In the genomic region with DNA sequence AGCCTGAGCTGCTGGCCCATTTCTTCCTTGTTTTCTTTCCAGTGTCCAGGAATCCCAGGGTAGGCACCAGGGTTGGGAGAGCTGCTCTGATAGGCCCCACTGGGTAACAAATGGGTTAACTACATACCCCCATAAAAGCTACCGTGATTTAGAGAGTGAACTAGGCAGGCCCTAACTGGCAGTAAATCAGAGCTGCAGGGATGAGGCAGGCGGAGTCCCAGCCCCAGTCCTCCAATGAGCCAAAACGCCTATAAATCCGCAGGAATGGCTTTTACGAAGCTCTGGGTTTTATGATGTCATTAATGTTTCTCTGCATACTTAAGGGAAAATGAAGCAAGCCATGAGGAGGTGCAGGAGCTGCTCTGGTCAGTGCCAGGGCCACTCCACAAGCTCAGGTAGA, we compare ENCODE assay signal across 23 mouse cellular contexts. TPM values are rescaled to one million over a fixed set of nuclear protein-coding genes. Genes with fewer than 3 reads are reported as not detected.
DNase-seq lines count a peak whose midpoint lies in the region; ATAC-seq and TF ChIP-seq lines count a peak whose summit lies in the region.
"Had no signal": no experiment of that assay in that cellular context is flagged by ENCODE, and none has a peak within 500 bp of the region (broad histone marks: within the 10 kb centered on the region; RNA-seq: fewer than 3 reads in every experiment).

No protein-coding gene starts in this region.

- H3K4me3 ChIP-seq in gastrocnemius, adult 2 months, result no peak overlapping the region
- no peak overlapping the region for H3K4me3 ChIP-seq in midbrain, embryonic 10.5 days
- no peak overlapping the region for H3K4me3 ChIP-seq in midbrain, postnatal 0 days (ENCODE audit: low read depth, low read length)
- no peak overlapping the region for H3K4me3 ChIP-seq in midbrain, embryonic 13.5 days (replicated peaks)
- H3K4me3 ChIP-seq: embryonic facial prominence, embryonic 15.5 days; heart, embryonic 15.5 days had no signal

- H3K36me3 ChIP-seq in midbrain, embryonic 10.5 days, result peaks cover 12% of the 10 kb centered on the region
- peaks cover 11% of the 10 kb centered on the region; the same call in 1 of the 2 replicates for H3K36me3 ChIP-seq in midbrain, postnatal 0 days (ENCODE audit: insufficient read depth, low read length)
- 0 out of 2 replicates have a peak, but pooled peaks cover 4% of the 10 kb centered on the region for H3K36me3 ChIP-seq in midbrain, embryonic 13.5 days

- no peak for DNase-seq in gastrocnemius, adult 2 months
- no peak for DNase-seq in gastrocnemius, postnatal 4 days (ENCODE audit: low spot score in 2 of 2)
- DNase-seq in midbrain, embryonic 10.5 days (ENCODE audit: low spot score), result no peak
- DNase-seq in midbrain, postnatal 0 days (ENCODE audit: low spot score), result no peak
- peak; percentile 43 for DNase-seq in forelimb bud, embryonic 11.5 days (ENCODE audit: low read depth, low spot score)
- DNase-seq in cerebellum, adult 9-10 months, result no peak
- no peak for DNase-seq in heart, postnatal 10 days
- DNase-seq: adrenal gland, postnatal 25 days; cerebellum, adult 9-11 months; gastrocnemius, postnatal 36 days; heart, postnatal 4 days; kidney, adult 2 months; kidney, postnatal 10 days; liver, postnatal 0 days; right cerebral cortex, postnatal 25 days; spleen, adult 18-20 months had no signal

- intact Hi-C loops in gastrocnemius, adult 2 months (cut with DNase I), result no loop called here
- intact Hi-C loops in heart, postnatal 10 days (cut with DNase I), result no loop called here

- no peak for ATAC-seq in midbrain, postnatal 0 days (ENCODE audit: low FRiP score)
- ATAC-seq in midbrain, embryonic 13.5 days, result no peak
- ATAC-seq: inflammation-experienced regulatory T-cells, adult 6 months; liver, postnatal 0 days; lung, postnatal 0 days had no signal

- no peak for TF ChIP-seq CTCF in gastrocnemius, adult 2 months (IDR thresholded peaks at IDR 0.05)
- no peak for TF ChIP-seq CTCF in midbrain, postnatal 0 days (IDR thresholded peaks at IDR 0.05)

- H3K27me3 ChIP-seq in midbrain, embryonic 10.5 days (ENCODE audit: low read depth, poor library complexity, severe bottlenecking), result 0 out of 2 replicates have a peak, but pooled peaks cover 11% of the 10 kb centered on the region
- no peaks in the 10 kb centered on the region for H3K27me3 ChIP-seq in midbrain, postnatal 0 days (ENCODE audit: insufficient read depth, low read length)
- H3K27me3 ChIP-seq in midbrain, embryonic 13.5 days, result no peaks in the 10 kb centered on the region; the same call in 1 of the 2 replicates
- H3K27me3 ChIP-seq: embryonic facial prominence, embryonic 15.5 days; heart, embryonic 15.5 days had no signal

- no peaks in the 10 kb centered on the region for H3K9me3 ChIP-seq in midbrain, embryonic 10.5 days (replicated peaks)
- H3K9me3 ChIP-seq in midbrain, postnatal 0 days (ENCODE audit: low read length), result no peaks in the 10 kb centered on the region
- no peaks in the 10 kb centered on the region for H3K9me3 ChIP-seq in midbrain, embryonic 13.5 days
- H3K9me3 ChIP-seq: embryonic facial prominence, embryonic 15.5 days; heart, embryonic 15.5 days had no signal

- no peak overlapping the region for H3K9ac ChIP-seq in midbrain, postnatal 0 days (replicated peaks; ENCODE audit: low read length, poor library complexity, severe bottlenecking)
- H3K9ac ChIP-seq in midbrain, embryonic 13.5 days (replicated peaks), result no peak overlapping the region
- H3K9ac ChIP-seq: embryonic facial prominence, embryonic 15.5 days; heart, embryonic 15.5 days; liver, postnatal 0 days had no signal

- 84% methylated on average over 5 of the region's 5 CpGs for WGBS in midbrain, embryonic 10.5 days
- WGBS in midbrain, postnatal 0 days, result 78% methylated on average over 5 of the region's 5 CpGs
- WGBS in midbrain, embryonic 13.5 days, result 76% methylated on average over 5 of the region's 5 CpGs

- H3K27ac ChIP-seq in gastrocnemius, adult 2 months, result peak overlapping the region; percentile 88
- H3K27ac ChIP-seq in midbrain, embryonic 10.5 days (replicated peaks), result peak overlapping the region; percentile 86; the same call in 1 of the 2 replicates
- no peak overlapping the region for H3K27ac ChIP-seq in midbrain, postnatal 0 days (ENCODE audit: low read depth, low read length)
- peak overlapping the region; percentile 91; the same call in 1 of the 2 replicates for H3K27ac ChIP-seq in midbrain, embryonic 13.5 days
- H3K27ac ChIP-seq: embryonic facial prominence, embryonic 15.5 days; macrophage had no signal

- H3K4me2 ChIP-seq in midbrain, postnatal 0 days (ENCODE audit: low read depth, low read length, poor library complexity, severe bottlenecking), result no peak overlapping the region
- H3K4me2 ChIP-seq in midbrain, embryonic 13.5 days (replicated peaks), result no peak overlapping the region
- H3K4me2 ChIP-seq: embryonic facial prominence, embryonic 15.5 days; heart, embryonic 15.5 days; liver, embryonic 11.5 days had no signal

- H3K4me1 ChIP-seq in midbrain, embryonic 10.5 days, result peaks cover 38% of the 10 kb centered on the region
- H3K4me1 ChIP-seq in midbrain, postnatal 0 days (ENCODE audit: insufficient read depth, low read length), result peaks cover 17% of the 10 kb centered on the region; the same call in 1 of the 2 replicates
- peaks cover 59% of the 10 kb centered on the region for H3K4me1 ChIP-seq in midbrain, embryonic 13.5 days (replicated peaks)

RNA-seq across cellular contexts. Expression of a gene that starts 33.3 kb away (rescaled TPM):
- total RNA-seq in gastrocnemius, adult 2 months (2021), result 10 to 100 TPM; 32.7 to 36.8 TPM
- 10 to 100 TPM; 42.7 to 45.7 TPM for total RNA-seq in gastrocnemius, postnatal 4 days (2021)
- polyA plus RNA-seq in midbrain, embryonic 10.5 days (2016; fragmentation: Nextera tagmentation; extraction: Ambion mirVana), result 10.3 and 14.6 TPM in 2 replicates
- total RNA-seq in midbrain, postnatal 0 days (2014; rRNA removed), result 32.8 and 36.2 TPM in 2 replicates
- 14.7 and 20.3 TPM in 2 replicates for polyA plus RNA-seq in midbrain, postnatal 0 days (2015; fragmentation: Nextera tagmentation; extraction: Ambion mirVana)
- polyA plus RNA-seq in midbrain, embryonic 13.5 days (2015; fragmentation: Nextera tagmentation; extraction: Ambion mirVana), result 16.1 and 20.6 TPM in 2 replicates
- total RNA-seq in heart, postnatal 10 days (2021), result 10 to 100 TPM; 51.1 to 55.1 TPM
